Mouse (Mus musculus) thymus, adult 2 months (tissue): Measurements from ENCODE around the gene Dbil5.
A peak's percentile ranks its signal among the peaks of the same experiment; 100 is the strongest.

Source experiments
- CTCF ChIP-seq: fragments of 200-500 bp; IDR thresholded peaks from 2 replicates; pipeline ENCODE4 v1.5.1; 2012; ENCODE audit warnings: mild to moderate bottlenecking, control low read depth, low read length, moderate library complexity, borderline replicate concordance; ENCODE audit not compliant: control insufficient read depth, poor library complexity, insufficient read depth; ENCODE audit errors: extremely low read depth
- POLR2A ChIP-seq: fragments of 200-500 bp; IDR thresholded peaks from 2 replicates; pipeline ENCODE4 v1.6.1; 2012; ENCODE audit warnings: mild to moderate bottlenecking, low read length, control low read depth, moderate library complexity; ENCODE audit not compliant: control insufficient read depth, poor library complexity, insufficient read depth; ENCODE audit errors: extremely low read depth

- TF ChIP-seq CTCF, result peak; percentile 97
- TF ChIP-seq POLR2A, result peak; percentile 84
Observed at GRCm38 (mm10) chr11:76217390-76217800, at the start of gene Dbil5, which contains the start of gene Gemin4.
